Mouse (Mus musculus): ENCODE measurements around the gene Lrrd1. TPM values are rescaled to one million over a fixed set of nuclear protein-coding genes. Genes with fewer than 3 reads are reported as not detected.
"Not testable (repeated sequence)": the region's sequence is repeated elsewhere in the genome, so short reads cannot be mapped to it uniquely, and the experiment has no call there.

The Lrrd1 gene
- polyA plus RNA-seq, 1 experiment from 2014 or later = not detected

GRCm38 (mm10) chr5:3870161-3870560 lies 25.2 kb downstream of the Lrrd1 start:
- Histone ChIP-seq H3K4me3 (replicated peaks) (no peak overlapping the region), H3K36me3 (replicated peaks) (no peaks in the 10 kb centered on the region)
- WGBS (ENCODE audit: insufficient replicate concordance) = 55% methylated on average over 4 of the region's 4 CpGs

GRCm38 (mm10) chr5:3872348-3872747 lies 27.4 kb downstream of the Lrrd1 start:
- ATAC-seq (ENCODE audit: insufficient read depth) = no peak
- Histone ChIP-seq H3K9me3 (replicated peaks) (no peaks in the 10 kb centered on the region), H3K36me3 (replicated peaks) (no peaks in the 10 kb centered on the region), H3K27ac (replicated peaks) (no peak overlapping the region), H3K4me1 (replicated peaks) (no peaks in the 10 kb centered on the region), H3K4me2 (no peak overlapping the region), H3K4me3 (replicated peaks) (no peak overlapping the region), H3K9ac (no peak overlapping the region), H3K27me3 (no peaks in the 10 kb centered on the region)
- WGBS (ENCODE audit: insufficient replicate concordance) = 64% methylated on average over 1 of the region's 1 CpGs

More at GRCm38 (mm10) chr5:3870161-3870560, 25.2 kb downstream of the Lrrd1 start:
- no peaks in the 10 kb centered on the region for H3K27me3 ChIP-seq
- no peak for ATAC-seq (ENCODE audit: insufficient read depth)
- H3K9me3 ChIP-seq (replicated peaks) = no peaks in the 10 kb centered on the region
- no peaks in the 10 kb centered on the region for H3K4me1 ChIP-seq (replicated peaks)
- H3K9ac ChIP-seq = no peak overlapping the region
- no peak overlapping the region for H3K27ac ChIP-seq (replicated peaks)
- H3K4me2 ChIP-seq = no peak overlapping the region

- no peaks in the 10 kb centered on the region for H3K36me3 ChIP-seq (replicated peaks)
- no peak overlapping the region for H3K4me2 ChIP-seq
- no peak overlapping the region for H3K4me3 ChIP-seq (replicated peaks)
- no peak overlapping the region for H3K9ac ChIP-seq
- no peaks in the 10 kb centered on the region for H3K27me3 ChIP-seq
- H3K4me1 ChIP-seq (replicated peaks) = no peaks in the 10 kb centered on the region
- no peaks in the 10 kb centered on the region for H3K9me3 ChIP-seq (replicated peaks)
- no peak overlapping the region for H3K27ac ChIP-seq (replicated peaks)
- WGBS (ENCODE audit: insufficient replicate concordance) = 60% methylated on average over 3 of the region's 3 CpGs
- no peak for ATAC-seq (ENCODE audit: insufficient read depth)
Measured at GRCm38 (mm10) chr5:3873485-3873884, 28.5 kb downstream of the Lrrd1 start.

DNA sequence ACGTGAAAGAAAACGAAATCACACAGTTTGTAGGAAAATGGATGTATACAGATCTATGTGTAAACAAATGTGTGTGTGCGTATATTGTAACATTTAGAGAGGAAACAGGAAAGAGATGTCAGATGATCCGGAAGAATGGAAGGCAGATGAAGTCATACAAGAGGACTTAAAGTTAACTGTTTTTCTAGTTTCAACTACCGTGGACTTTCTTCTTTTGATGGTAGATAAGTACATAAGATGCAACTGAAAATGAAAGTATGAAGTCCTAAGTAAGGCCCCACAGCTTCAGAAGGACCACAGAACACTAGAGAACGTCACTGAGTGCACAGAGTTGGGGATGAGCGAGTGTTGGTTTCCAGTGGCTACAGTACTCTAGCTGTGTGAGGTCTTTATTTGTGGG lies 41.9 kb downstream of the Lrrd1 start:
- 61% methylated on average over 7 of the region's 7 CpGs for WGBS (ENCODE audit: insufficient replicate concordance)
- not testable (repeated sequence) for H3K4me1 ChIP-seq (replicated peaks); H3K4me3 ChIP-seq (replicated peaks); H3K9me3 ChIP-seq (replicated peaks); H3K9ac ChIP-seq; H3K27me3 ChIP-seq; H3K36me3 ChIP-seq (replicated peaks); H3K27ac ChIP-seq (replicated peaks); ATAC-seq (ENCODE audit: insufficient read depth); H3K4me2 ChIP-seq

DNA sequence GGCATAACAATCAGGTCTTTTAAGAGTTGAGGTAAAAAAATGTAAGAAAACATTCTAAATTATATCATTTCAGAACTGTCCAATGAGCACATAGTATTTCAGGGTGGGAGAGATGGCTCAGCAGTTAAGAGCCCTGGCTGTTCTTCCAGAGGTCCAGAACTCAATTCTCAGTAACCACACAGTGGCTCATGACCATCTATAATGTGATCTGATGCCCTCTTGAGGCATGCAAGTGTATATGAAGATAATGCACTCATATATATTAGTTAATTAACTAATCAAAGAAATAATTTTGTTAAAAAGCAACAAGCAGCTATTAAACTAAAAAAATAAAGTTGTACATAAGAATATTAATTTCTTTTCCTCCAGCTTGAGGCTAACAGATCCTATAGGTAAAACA lies 44.2 kb downstream of the Lrrd1 start:
- no peak overlapping the region for H3K27ac ChIP-seq (replicated peaks)
- peaks cover 3% of the 10 kb centered on the region for H3K4me1 ChIP-seq (replicated peaks)
- H3K27me3 ChIP-seq = no peaks in the 10 kb centered on the region
- no peak for ATAC-seq (ENCODE audit: insufficient read depth)
- H3K4me2 ChIP-seq = no peak overlapping the region
- no peaks in the 10 kb centered on the region for H3K9me3 ChIP-seq (replicated peaks)
- no peaks in the 10 kb centered on the region for H3K36me3 ChIP-seq (replicated peaks)
- no peak overlapping the region for H3K4me3 ChIP-seq (replicated peaks)
- no peak overlapping the region for H3K9ac ChIP-seq

DNA sequence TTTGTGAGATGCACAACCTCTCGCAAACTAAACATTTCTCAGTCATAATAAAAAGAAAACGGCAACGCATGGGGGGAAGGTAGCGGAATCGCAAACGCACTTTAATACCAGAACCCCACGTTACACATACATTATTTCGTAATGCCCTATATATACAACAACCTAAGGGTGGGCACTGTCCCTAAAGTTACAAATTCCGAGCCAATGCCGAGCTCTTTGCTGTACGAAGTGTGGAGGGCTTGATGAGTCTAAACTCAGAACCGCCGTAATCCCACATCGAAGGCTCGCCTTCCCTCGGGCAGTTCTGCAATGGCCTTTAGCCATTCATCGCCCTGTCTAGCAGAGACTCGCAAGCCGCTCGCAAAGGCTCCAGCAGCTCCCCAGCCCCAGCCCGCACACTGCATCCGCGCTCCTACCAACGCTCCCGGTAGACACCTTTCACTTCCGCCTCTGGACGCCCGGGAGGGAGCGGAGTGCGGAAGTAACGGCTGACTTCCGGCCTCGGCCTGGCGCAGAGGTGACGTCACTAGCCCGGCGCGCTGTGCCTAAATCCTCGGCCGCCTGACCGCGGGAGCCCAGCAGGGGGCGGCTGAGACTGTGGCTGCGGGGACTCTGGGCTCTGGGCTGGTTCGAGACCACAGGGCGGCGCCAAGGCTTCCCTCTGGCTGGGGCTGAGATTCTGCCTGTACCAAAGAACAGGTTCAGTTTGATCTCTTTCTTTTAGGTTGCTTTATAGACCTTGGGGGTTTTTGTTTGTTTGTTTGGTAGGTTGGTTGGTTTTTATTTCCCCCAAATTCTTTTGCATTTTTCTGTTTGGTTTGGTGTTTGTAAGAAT lies 48.7 kb downstream of the Lrrd1 start, which contains the start of gene Mterf1a:
Gene Mterf1a, minus strand, starts transcription at position 475 of the 835 bp plus-strand sequence.
- H3K36me3 ChIP-seq (replicated peaks); H3K4me1 ChIP-seq (replicated peaks); H3K27ac ChIP-seq (replicated peaks); H3K27me3 ChIP-seq; H3K9me3 ChIP-seq (replicated peaks): not testable (repeated sequence)
- H3K4me3 ChIP-seq (replicated peaks) = peak within 1 kb of the TSS; percentile 64
- WGBS (ENCODE audit: insufficient replicate concordance) = under 1% methylated on average over 9 of the region's 47 CpGs
- ATAC-seq (ENCODE audit: insufficient read depth) = peak; percentile 100
- peak within 1 kb of the TSS; percentile 71 for H3K4me2 ChIP-seq
- peak within 1 kb of the TSS; percentile 38 for H3K9ac ChIP-seq

GRCm38 (mm10) chr5:3894294-3894619 lies 49.3 kb downstream of the Lrrd1 start:
- Histone ChIP-seq H3K4me3 (replicated peaks) (peak overlapping the region; percentile 39), H3K4me2 (peak overlapping the region; percentile 44; the same call in 1 of the 2 replicates)
- ATAC-seq (ENCODE audit: insufficient read depth); H3K9me3 ChIP-seq (replicated peaks); H3K4me1 ChIP-seq (replicated peaks); H3K27me3 ChIP-seq; H3K36me3 ChIP-seq (replicated peaks); H3K9ac ChIP-seq; H3K27ac ChIP-seq (replicated peaks): not testable (repeated sequence)
- 89% methylated on average over 4 of the region's 4 CpGs for WGBS (ENCODE audit: insufficient replicate concordance)

DNA sequence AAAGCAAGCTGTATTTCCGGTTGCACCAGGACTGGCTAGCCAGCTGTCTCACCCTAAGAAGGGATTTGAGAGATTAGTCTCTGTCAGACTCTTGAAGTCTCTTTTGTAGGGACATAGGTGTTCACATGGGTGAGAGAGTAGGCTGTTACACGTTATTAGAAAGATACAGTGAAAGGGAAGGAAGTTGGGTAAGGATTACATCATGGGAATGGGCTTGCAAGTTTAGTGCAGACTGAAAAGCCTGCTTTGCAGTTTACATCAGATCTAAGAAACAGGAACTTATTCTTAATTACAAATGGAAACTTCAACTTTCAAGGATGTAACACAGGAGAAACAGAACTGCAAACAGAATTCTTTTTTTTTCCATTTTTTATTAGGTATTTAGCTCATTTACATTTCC lies 60.5 kb downstream of the Lrrd1 start:
- Histone ChIP-seq H3K4me3 (replicated peaks) (no peak overlapping the region), H3K27ac (replicated peaks) (no peak overlapping the region), H3K9ac (no peak overlapping the region), H3K27me3 (no peaks in the 10 kb centered on the region), H3K36me3 (replicated peaks) (no peaks in the 10 kb centered on the region), H3K4me2 (no peak overlapping the region), H3K9me3 (replicated peaks) (no peaks in the 10 kb centered on the region), H3K4me1 (replicated peaks) (no peaks in the 10 kb centered on the region)
- no peak for ATAC-seq (ENCODE audit: insufficient read depth)
- 30% methylated on average over 2 of the region's 2 CpGs for WGBS (ENCODE audit: insufficient replicate concordance)

Other genes with a start within 250 kb of the Lrrd1 start
- gene Pex1, start 249.1 kb upstream of the Lrrd1 start, polyA plus RNA-seq (2015; fragmentation: Nextera tagmentation; extraction: Ambion mirVana) = 4.8 and 5.4 TPM in 2 replicates
- 4.9 and 5.6 TPM in 2 replicates for gene Rbm48, start 248.6 kb upstream of the Lrrd1 start, polyA plus RNA-seq (2015; fragmentation: Nextera tagmentation; extraction: Ambion mirVana)
- not detected in 2 replicates for gene Tmbim7, start 194.0 kb upstream of the Lrrd1 start, polyA plus RNA-seq (2015; fragmentation: Nextera tagmentation; extraction: Ambion mirVana)
- gene Gatad1, start 188.0 kb upstream of the Lrrd1 start, polyA plus RNA-seq (2015; fragmentation: Nextera tagmentation; extraction: Ambion mirVana) = 19.8 and 22.6 TPM in 2 replicates
- gene Ankib1, start 42.2 kb upstream of the Lrrd1 start, polyA plus RNA-seq (2015; fragmentation: Nextera tagmentation; extraction: Ambion mirVana) = 3.4 and 3.5 TPM in 2 replicates
- 17.8 and 18.1 TPM in 2 replicates for gene Krit1, start 42.0 kb upstream of the Lrrd1 start, polyA plus RNA-seq (2015; fragmentation: Nextera tagmentation; extraction: Ambion mirVana)
- 3.8 and 4.4 TPM in 2 replicates for gene Mterf1a, start 48.8 kb downstream of the Lrrd1 start, polyA plus RNA-seq (2015; fragmentation: Nextera tagmentation; extraction: Ambion mirVana)
- gene Akap9, start 82.9 kb downstream of the Lrrd1 start, polyA plus RNA-seq (2015; fragmentation: Nextera tagmentation; extraction: Ambion mirVana) = 23.3 and 24.5 TPM in 2 replicates